Mouse (Mus musculus) lung, postnatal 0 days (tissue): Measurements from ENCODE around the gene Tspan3.
A peak's percentile ranks its signal among the peaks of the same experiment; 100 is the strongest.

ENCODE experiments used
- CTCF ChIP-seq: IDR thresholded peaks from 2 replicates; pipeline ENCODE4 v1.5.1; 2016; ENCODE audit warnings: antibody characterized with exemption, mild to moderate bottlenecking
- EP300 ChIP-seq: IDR thresholded peaks from 2 replicates; pipeline ENCODE4 v1.6.1; 2016; ENCODE audit warnings: antibody characterized with exemption, mild to moderate bottlenecking, control low read depth

DNA sequence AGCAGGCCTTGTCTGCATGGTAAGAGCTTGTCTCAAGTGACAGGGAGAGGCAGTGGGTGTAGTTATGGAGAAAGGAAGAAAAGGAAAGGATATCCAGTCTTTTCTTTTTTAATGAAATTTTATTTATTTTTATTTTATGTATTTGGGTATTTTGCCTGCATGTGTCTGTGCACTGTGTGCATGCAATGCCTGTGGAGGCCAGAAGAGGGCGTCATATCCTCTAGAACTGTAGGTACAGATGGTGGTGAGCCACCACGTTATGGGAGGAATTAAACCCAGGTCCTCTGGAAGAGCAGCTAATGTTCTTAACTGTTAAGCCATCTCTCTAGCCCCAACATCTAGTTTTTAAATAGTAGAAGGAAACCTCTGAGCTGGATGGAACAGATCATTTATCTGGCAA lies 73.2 kb downstream of the Tspan3 start:
- no peak for TF ChIP-seq EP300
- TF ChIP-seq CTCF = peak; percentile 59
